Mouse (Mus musculus) bone marrow, adult 2 months (tissue): ENCODE results near the gene Elovl5. TPM values are rescaled to one million over a fixed set of nuclear protein-coding genes. Genes with fewer than 3 reads are reported as not detected.

ENCODE experiments used
- H3K27ac ChIP-seq: fragments of 200-500 bp; 2 replicates; pipeline ENCODE4 v1.5.1; 2012; ENCODE audit warnings: low read depth, mild to moderate bottlenecking, control low read depth, inconsistent platforms, low read length; ENCODE audit not compliant: control insufficient read depth, poor library complexity, insufficient read depth
- H3K4me1 ChIP-seq: fragments of 200-500 bp; 2 replicates; pipeline ENCODE4 v1.6.1; 2011; ENCODE audit warnings: low read length; ENCODE audit not compliant: control insufficient read depth, insufficient read depth
- H3K4me3 ChIP-seq: fragments of 200-500 bp; replicated peaks from 2 replicates; pipeline ENCODE3; 2011; ENCODE audit warnings: mild to moderate bottlenecking, low read depth, low read length, control low read depth; ENCODE audit not compliant: control insufficient read depth
- CTCF ChIP-seq: fragments of 200-500 bp; IDR thresholded peaks from 2 replicates; pipeline ENCODE4 v1.5.1; 2011; ENCODE audit warnings: low read length, control low read depth; ENCODE audit not compliant: control insufficient read depth, insufficient read depth
- POLR2A ChIP-seq: fragments of 200-500 bp; IDR thresholded peaks from 2 replicates; pipeline ENCODE4 v1.6.1; 2011; ENCODE audit warnings: low read depth, mild to moderate bottlenecking, control low read depth, low read length, borderline replicate concordance; ENCODE audit not compliant: control insufficient read depth
- WGBS: fragments of 180-500 bp; shearing (Covaris S2); methylation state at CpG from one replicate; pipeline ENCODE4 v1.1.7; 2018; 5-methylcytosine and 5-hydroxymethylcytosine counted together
- polyA plus RNA-seq: library from polyadenylated mRNA; stranded (reverse); fragments of >200 nt; gene quantifications from 2 replicates; pipeline ENCODE4 v1.2.4, GENCODE M21; 2011; ENCODE audit warnings: low replicate concordance; ENCODE audit not compliant: missing spikeins, insufficient read depth, insufficient read length

Gene Elovl5
- polyA plus RNA-seq, 1 experiment: 13.7 TPM

- 15% methylated on average over 4 of the region's 4 CpGs for WGBS
Observed at GRCm38 (mm10) chr9:77930860-77931184, 13.7 kb downstream of the Elovl5 start.

GRCm38 (mm10) chr9:77931740-77932139, 14.6 kb downstream of the Elovl5 start:
- H3K27ac ChIP-seq: no peak overlapping the region
- TF ChIP-seq POLR2A (no peak), CTCF (no peak)
- no peak overlapping the region for H3K4me3 ChIP-seq
- H3K4me1 ChIP-seq: peaks cover 8% of the 10 kb centered on the region
- whole genome bisulfite sequencing: 85% methylated on average over 5 of the region's 5 CpGs

More at GRCm38 (mm10) chr9:77930860-77931184, 13.7 kb downstream of the Elovl5 start:
- Histone ChIP-seq H3K4me3 (no peak overlapping the region), H3K4me1 (peaks cover 8% of the 10 kb centered on the region), H3K27ac (no peak overlapping the region)
- TF ChIP-seq POLR2A (no peak), CTCF (no peak)

GRCm38 (mm10) chr9:77935818-77936611, 18.9 kb downstream of the Elovl5 start:
- Histone ChIP-seq H3K27ac (no peak overlapping the region), H3K4me3 (no peak overlapping the region), H3K4me1 (peaks cover 3% of the 10 kb centered on the region)
- TF ChIP-seq CTCF (no peak), POLR2A (no peak)
- 40% methylated on average over 10 of the region's 10 CpGs for WGBS

GRCm38 (mm10) chr9:77937875-77938274, 20.7 kb downstream of the Elovl5 start:
- Histone ChIP-seq H3K4me1 (peaks cover 3% of the 10 kb centered on the region), H3K27ac (no peak overlapping the region), H3K4me3 (no peak overlapping the region)
- TF ChIP-seq CTCF: no peak
- TF ChIP-seq POLR2A: no peak
- WGBS: 52% methylated on average over 11 of the region's 11 CpGs

- Histone ChIP-seq H3K4me3 (no peak overlapping the region), H3K4me1 (peaks cover 4% of the 10 kb centered on the region), H3K27ac (no peak overlapping the region)
- TF ChIP-seq CTCF (no peak), POLR2A (no peak)
- 77% methylated on average over 13 of the region's 13 CpGs for WGBS
Observed at GRCm38 (mm10) chr9:77938761-77939553, 21.8 kb downstream of the Elovl5 start.

GRCm38 (mm10) chr9:77939554-77939920, 22.4 kb downstream of the Elovl5 start:
- Histone ChIP-seq H3K27ac (no peak overlapping the region), H3K4me1 (peaks cover 6% of the 10 kb centered on the region), H3K4me3 (no peak overlapping the region)
- 82% methylated on average over 5 of the region's 5 CpGs for WGBS
- TF ChIP-seq POLR2A (no peak), CTCF (no peak)

GRCm38 (mm10) chr9:77941058-77941457, 23.9 kb downstream of the Elovl5 start:
- TF ChIP-seq CTCF (no peak), POLR2A (no peak)
- Histone ChIP-seq H3K4me3 (no peak overlapping the region), H3K4me1 (peaks cover 6% of the 10 kb centered on the region), H3K27ac (no peak overlapping the region)
- WGBS: 14% methylated on average over 6 of the region's 6 CpGs

GRCm38 (mm10) chr9:77941836-77942235, 24.7 kb downstream of the Elovl5 start:
- Histone ChIP-seq H3K4me1 (peaks cover 6% of the 10 kb centered on the region), H3K4me3 (no peak overlapping the region), H3K27ac (no peak overlapping the region)
- 84% methylated on average over 9 of the region's 9 CpGs for WGBS
- TF ChIP-seq CTCF (no peak; the same call in 1 of the 2 replicates), POLR2A (no peak)
